Mouse (Mus musculus) B cell, adult 2 months (primary cell): ENCODE results near the gene Socs4.
A peak's percentile ranks its signal among the peaks of the same experiment; 100 is the strongest.

Experiments
- DNase-seq, 2 experiments: peaks; one replicate each; pipeline ENCODE4 v3.0.0; 2022

Socs4 gene

DNA sequence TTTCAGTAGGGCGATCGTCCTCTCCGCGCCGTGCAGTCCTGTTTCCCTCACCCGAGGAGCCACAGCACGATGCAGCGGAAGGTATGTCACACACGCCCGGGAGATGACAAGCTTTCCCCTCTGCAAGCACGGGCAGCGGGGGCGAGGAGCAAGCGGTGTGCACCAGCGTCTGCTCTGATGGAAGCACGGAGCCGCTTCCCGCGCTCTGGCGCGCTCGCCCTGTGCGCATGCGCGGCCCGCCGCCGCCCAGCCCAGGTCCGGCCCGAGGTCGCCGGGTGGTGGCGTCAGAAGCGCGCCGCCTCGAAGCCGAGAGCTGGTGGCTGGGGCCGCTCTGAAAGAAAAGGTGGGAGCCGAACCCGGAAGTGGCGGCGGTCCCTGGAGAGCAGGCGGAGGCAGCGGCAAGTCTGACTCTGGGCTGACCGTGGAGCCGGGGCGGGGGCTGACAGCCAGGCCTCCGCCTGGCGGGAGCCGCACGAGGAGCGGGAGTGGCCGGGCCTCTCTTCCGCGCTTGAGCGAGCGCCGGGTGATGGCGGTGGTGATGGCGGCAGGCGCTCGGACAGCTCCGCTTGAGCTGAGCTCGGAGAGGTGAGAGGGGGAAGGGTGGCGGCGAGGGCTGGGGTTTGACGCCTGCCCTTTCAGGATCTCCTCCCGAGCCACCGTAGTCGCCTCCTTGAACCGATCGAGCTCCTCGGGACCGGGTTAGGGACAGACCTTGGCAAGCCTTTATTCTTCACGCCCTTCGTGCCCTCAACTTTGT lies at the start of gene Socs4, which contains the start of gene Wdhd1:
Gene Socs4 (plus strand): TSS at position 295 of the 757 bp plus-strand sequence.
Gene Wdhd1 (minus strand): TSS at position 221 of the 757 bp plus-strand sequence.
- peak; percentile 96 to 97 for DNase-seq

DNA sequence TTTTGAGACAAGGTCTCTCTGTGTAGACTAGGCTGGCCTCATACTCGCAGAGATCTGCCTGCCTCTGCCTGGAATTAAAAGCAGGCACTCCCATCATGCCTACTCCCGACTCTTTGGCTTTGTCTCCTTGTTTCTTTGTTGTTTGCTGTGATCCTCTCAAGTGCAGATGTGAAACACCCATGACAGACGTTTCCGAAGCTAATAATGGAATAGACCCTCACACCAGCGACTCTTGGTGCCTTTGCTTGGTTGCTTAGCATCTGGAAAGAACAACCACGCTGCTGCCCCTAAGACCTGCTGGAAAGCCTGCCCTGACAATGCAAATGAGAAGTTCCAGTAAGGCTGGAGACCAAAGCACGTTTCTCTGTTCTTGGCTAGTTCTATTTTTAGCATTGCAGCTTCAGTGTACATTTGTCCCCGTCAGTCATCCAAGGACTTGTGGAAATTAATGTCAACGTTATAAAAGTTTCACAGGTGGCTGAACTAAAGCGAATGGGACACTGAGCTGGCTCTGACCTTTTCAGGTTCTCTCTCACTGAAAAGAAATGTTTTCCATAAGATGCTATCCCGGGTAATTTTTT lies 46.8 kb upstream of the Socs4 start:
- DNase-seq: no peak

DNA sequence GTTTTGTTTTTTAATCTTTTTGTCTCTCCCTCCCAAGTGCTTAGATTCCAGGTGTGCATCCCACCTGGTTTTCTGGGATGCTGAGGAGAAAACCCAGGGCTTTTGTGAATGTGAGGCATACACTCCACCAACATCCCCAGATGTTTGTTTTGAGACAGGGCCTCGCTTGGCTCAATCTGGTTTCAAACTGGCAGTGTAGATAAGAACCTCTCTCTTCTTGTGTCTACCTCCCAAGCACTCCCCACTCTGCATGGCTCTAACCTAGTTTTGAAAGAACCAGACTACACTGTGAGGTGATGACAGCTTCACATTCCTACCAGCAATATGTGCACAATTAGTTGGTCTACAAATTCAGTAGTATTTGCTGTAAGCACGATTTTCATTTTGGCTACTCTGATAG lies 43.1 kb upstream of the Socs4 start:
- no peak for DNase-seq

DNA sequence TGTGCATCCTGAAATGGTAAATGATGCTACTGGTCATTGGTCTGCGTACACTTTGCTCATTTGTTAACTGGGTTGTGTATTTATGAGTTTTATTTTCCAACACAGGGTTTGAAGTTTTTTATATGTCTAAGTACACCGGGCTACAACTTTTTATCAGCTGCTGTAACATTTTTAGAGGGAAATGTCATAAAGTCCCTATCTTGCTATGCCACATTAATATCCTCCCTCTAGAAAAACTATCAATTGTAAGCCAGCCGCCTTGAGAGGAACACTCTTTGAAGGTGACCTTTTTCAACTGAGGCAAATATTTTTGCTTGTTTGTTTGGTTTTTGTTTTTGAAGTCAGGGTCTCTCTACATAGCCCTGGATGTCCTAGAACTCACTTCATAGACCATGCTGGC lies 42.7 kb upstream of the Socs4 start:
- no peak for DNase-seq

DNA sequence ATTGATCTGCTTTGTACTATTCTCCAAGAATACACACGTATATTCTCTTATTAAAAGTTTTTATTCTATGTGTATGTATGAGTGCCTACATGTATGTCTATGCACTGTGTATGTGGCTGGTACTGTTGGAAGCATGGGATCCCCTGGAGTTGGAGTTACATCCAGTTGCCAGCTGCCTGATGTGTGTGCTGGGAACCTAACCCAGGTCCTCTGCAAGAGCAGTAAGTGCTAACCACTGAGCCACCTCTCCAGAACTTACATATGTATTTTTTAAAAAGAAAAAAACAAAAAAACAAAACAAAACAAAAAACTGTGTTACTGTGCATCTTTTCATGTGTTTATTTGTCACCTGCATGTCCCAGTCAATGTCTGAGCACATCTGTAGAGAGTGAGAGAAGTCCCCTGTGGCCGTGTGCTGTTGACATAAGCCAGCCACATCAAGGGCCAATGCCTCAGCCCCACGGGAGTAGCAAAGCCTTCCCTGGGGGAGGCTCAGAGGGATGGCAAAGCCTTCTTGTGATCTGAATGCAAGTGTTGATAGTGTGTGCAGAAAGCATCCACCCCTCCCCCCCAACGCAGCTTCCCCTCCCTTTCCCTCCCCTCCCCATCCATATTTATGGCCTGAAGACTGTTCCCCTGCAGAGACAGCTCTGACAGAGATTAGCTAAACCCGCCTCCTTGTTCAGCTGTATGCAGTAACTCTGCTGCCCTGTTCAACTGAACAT lies 42.0 kb upstream of the Socs4 start:
- no peak for DNase-seq

DNA sequence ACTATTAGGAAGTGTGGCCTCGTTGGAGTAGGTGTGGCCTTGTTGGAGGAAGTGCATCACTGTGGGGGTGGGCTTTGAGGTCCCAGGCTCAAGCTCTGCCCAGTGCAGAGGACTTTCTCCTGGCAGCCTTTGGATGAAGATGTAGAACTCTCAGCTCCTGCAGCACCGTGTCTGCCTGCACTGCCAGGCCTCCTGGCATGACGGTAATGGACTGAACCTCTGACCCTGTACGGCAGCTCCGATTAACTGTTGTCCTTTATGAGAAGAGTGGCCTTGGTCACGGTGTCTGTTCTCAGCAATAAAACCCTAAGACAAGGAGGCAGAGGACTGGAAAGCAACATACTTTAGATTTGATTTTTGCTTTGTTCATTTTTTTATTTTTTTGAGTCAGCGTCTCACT lies 40.2 kb upstream of the Socs4 start:
- DNase-seq: no peak

DNA sequence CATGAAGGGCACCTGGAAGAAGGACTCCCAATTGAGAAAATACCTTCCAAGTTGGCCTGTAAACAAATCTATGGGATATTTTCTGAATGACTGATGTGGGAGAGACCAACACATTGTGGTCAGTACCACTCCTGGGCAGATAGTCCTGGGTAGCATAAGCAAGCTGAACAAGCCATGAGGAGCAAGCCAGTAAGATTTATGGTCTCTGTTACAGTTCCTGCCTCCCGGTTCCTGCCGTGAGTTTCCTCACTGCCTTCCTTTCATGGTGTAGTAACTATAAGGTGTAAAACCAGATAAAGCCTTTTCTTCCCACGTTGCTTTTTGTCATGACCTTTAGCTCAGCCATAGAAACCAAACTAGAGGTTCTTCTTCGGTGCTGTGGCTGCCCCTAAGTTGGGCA lies 39.4 kb upstream of the Socs4 start:
- no peak for DNase-seq

DNA sequence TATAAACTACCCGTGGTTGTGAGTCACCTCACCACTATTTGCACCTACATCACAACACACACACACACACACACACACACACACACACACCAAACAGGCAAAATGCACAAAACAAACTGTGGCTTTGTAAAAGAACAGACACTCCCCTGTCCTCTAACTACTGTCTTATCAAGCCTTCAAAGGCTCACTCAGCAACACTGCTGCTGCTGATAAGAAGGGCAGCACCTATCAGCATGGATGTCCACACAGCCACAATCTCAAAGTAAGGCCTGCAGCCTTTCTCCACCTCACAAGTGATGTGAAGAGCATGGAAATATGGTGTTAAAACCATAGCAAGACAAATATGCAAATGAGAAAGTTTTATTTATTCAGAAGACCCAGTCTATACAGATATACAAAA lies 36.1 kb upstream of the Socs4 start:
- no peak for DNase-seq

DNA sequence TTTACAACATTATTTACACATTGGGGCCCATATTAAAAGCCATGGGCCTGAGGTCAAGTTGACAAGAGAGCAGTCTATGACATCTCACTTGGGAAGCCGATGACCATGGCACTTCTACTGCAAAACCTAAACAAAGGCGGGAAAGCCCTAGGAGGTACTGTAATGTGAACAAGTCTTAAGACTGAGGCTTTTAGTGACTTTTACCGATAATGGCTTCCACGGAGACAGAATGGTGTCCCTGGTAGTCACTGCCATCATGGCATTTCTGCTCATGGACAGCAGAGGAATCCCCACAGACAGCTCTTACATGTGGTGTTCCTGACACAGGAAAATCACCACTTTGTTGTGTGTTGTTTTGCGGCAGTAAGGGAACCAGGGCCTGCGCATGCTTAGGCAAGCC lies 35.7 kb upstream of the Socs4 start:
- DNase-seq: no peak

DNA sequence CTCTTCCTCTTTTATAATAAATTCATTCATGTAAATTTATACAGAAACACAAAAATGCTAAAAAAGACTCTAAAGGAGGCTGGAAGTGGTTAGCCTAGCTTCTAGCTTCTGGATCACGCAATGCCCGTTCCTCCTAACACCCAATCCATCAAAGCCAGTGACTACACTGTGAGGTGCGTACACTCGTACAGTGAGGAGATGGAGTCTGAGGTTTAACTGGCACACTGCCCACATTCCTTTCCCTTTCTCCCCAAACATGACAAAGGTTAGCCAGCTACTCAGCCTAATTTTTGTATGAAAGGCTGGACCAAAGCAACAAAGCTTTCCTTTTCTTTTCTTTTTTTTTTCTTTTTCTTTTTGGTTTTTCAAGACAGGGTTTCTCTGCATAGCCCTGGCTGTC lies 34.0 kb upstream of the Socs4 start:
- no peak for DNase-seq

DNA sequence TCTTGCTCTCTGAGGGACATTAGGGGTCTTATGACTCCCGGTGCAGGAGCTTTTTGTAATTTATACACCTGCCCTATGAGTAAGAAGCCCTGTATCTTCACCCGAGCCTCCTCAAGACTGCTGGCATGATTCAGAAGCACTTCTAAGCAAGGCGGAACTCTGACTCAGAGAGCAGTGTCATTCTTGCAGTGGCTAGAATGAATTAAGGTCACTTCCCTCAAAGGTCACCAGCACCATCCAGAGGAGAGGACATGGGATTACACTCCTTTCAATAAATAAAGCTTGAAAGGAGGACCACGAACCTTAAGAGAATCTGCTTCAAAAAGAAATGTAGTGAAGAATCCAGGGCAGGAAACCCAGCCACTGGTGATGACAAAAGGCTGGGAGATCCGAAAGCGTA lies 26.9 kb upstream of the Socs4 start:
- DNase-seq: peak in 1 of 2 experiments; percentile 8

DNA sequence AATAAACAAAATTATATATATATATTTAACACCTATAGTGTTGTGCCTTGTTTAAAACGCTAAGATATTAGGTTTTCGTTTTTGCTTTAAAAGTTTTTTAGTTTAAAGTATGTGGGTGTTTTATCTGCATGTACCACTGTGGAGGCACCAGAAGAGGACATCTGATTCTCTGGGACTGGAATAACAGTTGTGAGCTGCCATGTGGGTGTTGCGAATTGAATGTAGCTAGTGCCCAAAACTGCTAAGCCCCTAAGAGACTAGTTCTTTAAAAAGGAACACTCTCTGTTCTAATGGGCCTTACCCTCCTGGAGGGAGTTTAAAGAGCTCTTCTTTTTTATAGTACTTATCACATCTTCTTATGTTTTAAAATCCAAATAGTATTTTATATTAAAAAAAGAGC lies 11.9 kb upstream of the Socs4 start:
- DNase-seq: no peak

DNA sequence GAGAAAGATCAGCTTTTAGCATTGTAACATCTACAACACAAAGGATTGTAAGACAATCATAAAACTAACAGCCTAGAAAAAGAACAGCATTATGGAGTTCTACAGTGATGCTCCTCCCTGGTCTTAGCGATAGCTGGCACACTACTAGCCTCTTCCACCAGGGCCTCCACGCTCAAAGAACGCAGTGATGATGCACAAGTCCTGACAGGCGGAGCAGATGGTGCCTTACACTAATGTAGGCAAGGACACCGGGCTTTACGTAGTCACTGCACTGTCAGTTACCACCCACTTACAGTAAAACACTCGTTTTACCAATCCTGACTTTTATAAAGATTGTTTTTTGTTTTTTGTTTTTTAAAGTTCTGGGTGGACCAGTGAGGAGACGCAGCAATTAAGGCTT lies 10.9 kb upstream of the Socs4 start:
- no peak for DNase-seq

DNA sequence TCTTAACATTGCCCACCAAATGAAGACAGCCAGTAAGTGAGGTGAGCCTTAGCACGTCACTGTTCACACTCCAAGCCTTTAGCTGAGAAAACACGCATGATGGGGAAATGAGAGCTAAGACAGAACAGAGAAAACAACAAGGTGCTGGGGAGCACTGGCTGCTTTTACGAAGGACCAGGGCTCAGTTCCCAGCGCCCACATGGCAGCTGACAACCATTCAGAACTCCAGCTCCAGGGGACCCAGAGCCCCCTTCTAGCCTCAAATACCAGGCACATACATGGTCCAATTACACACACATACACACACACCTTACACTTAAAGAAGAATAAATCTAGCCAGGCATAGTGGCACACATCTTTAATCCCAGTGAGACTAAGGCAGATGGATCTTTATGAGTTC lies 7.7 kb upstream of the Socs4 start:
- no peak for DNase-seq

DNA sequence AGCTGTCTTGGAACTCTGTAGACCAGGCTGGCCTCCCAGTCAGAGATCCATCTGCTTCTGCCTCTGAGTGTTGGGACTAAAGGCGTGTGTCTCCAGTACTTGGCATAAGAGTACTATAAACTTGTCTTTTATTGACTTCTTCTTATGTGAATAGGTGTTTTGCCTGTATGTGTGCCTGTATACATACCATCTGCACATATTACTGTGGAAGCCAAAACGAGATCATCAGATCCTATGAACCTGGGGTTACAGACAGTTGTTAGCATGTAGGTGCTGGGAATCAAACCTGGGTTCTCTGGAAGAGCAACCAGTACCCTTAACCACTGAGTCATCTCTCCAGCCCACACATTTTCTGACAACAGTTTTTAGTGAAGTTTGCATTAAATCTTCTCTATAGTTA lies 7.0 kb upstream of the Socs4 start:
- no peak for DNase-seq

DNA sequence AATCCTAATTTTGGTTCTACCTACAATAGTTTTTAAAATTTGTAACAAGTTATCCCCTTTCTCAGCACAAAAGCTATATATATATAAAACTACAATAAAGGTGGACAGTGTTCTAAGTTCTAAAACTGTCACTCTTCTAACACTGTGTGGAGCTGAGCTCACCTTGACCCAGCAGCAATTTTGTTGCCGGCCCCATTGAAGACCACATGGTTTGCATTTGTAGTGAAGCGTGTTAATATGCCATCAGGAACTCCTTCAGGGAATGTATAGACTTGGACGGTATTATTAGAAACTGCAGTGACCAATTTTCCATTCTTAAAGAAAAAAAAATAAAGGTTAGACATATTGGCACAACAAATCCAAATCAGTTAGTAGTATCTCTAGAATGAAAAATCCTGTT lies 3.0 kb upstream of the Socs4 start:
- no peak for DNase-seq

DNA sequence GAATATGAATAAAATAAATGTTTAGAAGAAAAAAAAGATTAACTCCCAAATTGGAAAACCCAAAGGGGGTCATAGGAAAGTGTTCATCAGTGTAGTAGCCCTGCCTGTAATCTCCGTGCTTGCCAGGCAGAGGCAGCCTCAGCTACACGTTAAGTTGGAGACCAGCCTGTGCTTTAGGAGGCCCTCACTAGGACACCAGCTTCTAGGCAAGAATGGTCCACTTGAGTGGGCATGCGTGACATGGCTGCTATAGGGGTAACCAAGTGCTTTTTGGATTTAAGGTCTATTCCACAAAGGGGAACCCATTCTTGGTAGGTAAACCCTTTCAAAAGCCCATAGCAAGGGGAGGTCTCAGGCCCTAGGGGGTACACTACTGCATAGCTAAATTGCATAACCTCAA lies 1.3 kb upstream of the Socs4 start:
- DNase-seq: no peak

DNA sequence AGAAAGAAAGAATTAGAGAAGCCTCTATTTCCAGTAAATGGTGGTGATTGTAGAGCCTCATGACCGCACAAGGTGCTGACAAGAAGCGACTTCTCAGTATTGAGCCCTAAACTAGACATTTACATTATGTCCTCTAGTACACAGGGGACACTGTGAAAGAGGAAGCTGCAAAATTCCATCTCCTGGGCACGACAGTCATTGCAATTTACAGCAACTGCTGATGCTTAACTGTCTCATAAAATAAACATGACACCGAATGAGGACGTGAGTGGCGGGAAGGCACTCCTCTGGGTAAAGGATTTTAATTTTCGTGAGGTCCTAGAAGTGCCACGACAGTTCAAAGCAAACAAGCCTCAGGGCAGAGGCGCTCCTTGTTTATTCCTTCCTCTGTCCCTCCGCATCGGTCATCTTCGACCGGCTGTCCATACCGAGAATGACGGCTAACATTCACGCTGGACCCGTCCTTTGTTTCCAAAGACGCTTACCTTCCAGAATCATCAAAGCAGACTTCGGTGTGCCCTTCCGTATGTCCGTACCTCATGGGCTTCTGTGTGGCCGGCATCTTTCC lies 611 bp upstream of the Socs4 start:
- DNase-seq: peak; percentile 59 to 61

DNA sequence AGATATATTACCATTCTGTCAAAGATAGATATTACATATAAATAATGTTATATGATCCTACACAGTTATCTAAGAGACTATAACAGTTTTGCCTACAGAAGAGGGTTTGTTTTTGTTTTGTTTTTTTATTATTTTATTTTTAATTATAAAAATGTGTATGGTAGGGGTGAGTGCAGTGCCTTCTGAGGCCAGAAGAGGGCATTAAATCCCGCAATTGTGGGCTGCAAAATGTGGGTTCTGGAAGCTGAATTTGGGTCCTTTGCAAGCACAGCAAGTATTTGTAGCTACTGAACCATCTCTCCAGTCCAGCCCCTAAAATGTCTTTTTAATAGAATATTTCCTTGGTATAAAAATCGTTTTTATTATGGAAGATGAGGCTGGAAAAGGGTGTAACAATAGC lies 2.3 kb downstream of the Socs4 start:
- peak in 1 of 2 experiments; percentile 23 for DNase-seq

DNA sequence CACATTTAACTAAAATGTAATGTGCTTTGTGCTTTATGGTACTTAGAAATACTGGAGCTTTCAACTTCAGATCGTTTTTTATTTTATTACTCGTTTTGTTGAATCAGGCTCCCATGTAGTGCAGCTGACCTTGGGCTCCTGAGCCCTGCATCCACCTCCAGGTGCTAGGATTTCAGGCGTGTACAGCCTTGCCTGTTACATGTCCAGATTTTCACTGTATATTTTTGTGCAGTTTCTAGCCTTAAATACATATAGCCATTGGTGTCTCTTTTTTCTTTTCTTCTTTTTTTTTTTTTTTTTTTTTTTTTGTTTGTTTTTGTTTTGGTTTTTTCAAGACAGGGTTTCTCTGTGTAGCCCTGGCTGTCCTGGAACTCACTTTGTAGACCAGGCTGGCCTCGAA lies 4.8 kb downstream of the Socs4 start:
- no peak for DNase-seq

DNA sequence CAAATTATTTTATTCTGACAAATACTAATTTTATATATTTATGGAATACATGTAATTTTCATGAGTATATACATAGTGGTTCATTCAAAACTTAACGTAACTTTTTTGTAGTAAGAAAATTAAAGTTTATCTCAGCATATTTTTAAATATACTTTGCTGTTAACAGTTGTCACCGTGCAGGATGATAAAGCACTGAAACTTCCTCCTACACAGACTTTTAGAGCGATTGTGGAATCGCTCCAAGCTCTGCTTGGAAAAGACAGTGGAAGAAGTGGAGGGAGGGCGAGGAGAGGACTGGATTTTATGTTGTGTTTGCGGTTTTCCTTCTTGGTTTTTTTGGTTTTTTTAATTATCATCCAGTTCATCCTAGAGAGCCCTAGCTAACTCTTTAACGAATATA lies 6.8 kb downstream of the Socs4 start:
- no peak for DNase-seq

DNA sequence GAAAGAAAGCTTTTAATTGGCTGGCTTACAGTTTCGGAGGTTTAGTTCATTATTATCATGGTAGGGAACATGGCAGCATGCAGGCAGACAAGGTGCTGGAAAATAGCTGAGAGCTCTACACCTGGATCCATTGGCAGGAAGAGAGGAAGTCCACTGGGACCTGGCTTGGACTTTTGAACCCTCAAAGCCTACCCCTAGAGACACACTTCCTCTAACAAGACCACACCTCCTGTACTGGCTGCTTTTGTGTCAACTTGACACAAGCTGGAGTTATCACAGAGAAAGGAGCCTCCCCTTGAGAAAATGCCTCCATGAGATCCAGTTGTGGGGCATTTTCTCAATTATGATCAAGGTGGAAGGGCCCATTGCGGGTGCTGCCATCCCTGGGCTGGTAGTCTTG lies 8.5 kb downstream of the Socs4 start:
- peak; percentile 27 to 29 for DNase-seq

DNA sequence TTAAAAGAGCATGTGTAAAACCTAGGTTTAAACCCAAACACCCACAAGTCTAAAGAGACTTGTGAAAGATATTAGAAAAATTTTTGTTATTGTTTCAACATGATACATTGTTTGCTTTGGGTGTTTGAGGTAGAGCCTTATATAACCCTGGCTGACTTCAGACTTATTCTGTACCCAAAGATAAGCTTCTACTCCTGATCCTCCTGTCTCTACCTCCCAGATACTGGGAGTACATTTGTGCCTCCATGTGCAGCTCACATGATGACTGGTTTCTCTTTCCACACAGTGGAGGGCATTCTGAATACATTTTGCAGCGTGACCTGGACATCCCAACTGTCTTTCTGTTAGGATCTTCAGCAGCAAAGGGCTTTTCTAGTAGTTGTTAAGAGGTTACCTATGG lies 9.5 kb downstream of the Socs4 start:
- no peak for DNase-seq

DNA sequence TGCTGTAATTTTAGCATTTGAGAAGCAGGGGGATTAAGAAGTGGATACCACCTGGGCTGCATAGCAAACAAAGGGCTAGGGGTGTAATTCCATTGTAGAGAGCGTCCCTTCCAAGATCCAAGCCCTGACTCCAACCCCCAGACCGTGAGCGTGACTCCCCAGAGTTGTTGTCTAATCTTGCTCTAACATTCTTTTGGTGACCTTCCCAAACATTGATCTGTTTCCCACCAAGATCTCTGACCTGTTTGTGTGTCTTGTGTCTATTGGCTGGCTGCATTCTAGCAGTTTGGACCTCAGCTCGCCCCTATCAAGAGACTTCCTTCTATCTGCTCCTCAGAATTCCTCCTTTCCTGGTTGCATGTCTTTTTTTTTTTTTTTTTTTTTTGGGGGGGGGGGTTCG lies 10.3 kb downstream of the Socs4 start:
- no peak for DNase-seq
